Mouse (Mus musculus) stomach, embryonic 16.5 days (tissue): ENCODE measurements at regions not wholly inside any gene's neighbourhood (a gene's known extent, or its start where the extent isn't known, plus 50 kb on each side); places are given as distances from the start of the nearest gene placed in this dataset.
A peak's percentile ranks its signal among the peaks of the same experiment; 100 is the strongest.

Experiments
- ATAC-seq: fragments of 200-750 bp; cut with Nextera tagmentation; 2 replicates; pipeline ENCODE4 v1.8.0; 2017; ENCODE audit warnings: moderate number of reproducible peaks, moderate TSS enrichment; ENCODE audit not compliant: insufficient read depth, low FRiP score
- H3K27ac ChIP-seq: fragments of 300-500 bp; sonication (generic); 2 replicates; pipeline ENCODE4 v1.5.1; 2014; ENCODE audit warnings: low read length
- H3K27me3 ChIP-seq: fragments of 300-500 bp; sonication (generic); 2 replicates; pipeline ENCODE4 v1.6.1; 2014; ENCODE audit warnings: low read length, control low read depth, mixed read lengths; ENCODE audit not compliant: control insufficient read depth, insufficient read depth
- H3K36me3 ChIP-seq: fragments of 300-500 bp; sonication (generic); 2 replicates; pipeline ENCODE4 v1.6.1; 2014; ENCODE audit warnings: low read length; ENCODE audit not compliant: control insufficient read depth, insufficient read depth
- H3K4me1 ChIP-seq: fragments of 300-500 bp; sonication (generic); 2 replicates; pipeline ENCODE4 v1.6.1; 2014; ENCODE audit warnings: low read length, control low read depth, mixed read lengths; ENCODE audit not compliant: control insufficient read depth, insufficient read depth
- H3K4me2 ChIP-seq: fragments of 300-500 bp; sonication (generic); 2 replicates; pipeline ENCODE4 v1.6.1; 2014; ENCODE audit warnings: low read depth, low read length, mixed read lengths
- H3K4me3 ChIP-seq: fragments of 300-500 bp; sonication (generic); replicated peaks from 2 replicates; pipeline ENCODE4 v1.5.1; 2014; ENCODE audit warnings: mild to moderate bottlenecking, low read length
- H3K9ac ChIP-seq: fragments of 300-500 bp; sonication (generic); 2 replicates; pipeline ENCODE4 v1.6.1; 2014; ENCODE audit warnings: low read length
- H3K9me3 ChIP-seq: fragments of 300-500 bp; sonication (generic); replicated peaks from 2 replicates; pipeline ENCODE4 v1.6.1; 2016; ENCODE audit warnings: low read length, control low read depth; ENCODE audit not compliant: control insufficient read depth
- WGBS: fragments of 180-500 bp; shearing (Covaris S2); extraction: QIAGEN DNeasy Blood & Tissue Kit; methylation state at CpG from one replicate; pipeline ENCODE4 v1.1.7; 2014; 5-methylcytosine and 5-hydroxymethylcytosine counted together

GRCm38 (mm10) chr4:72425316-72425715 lies 224.6 kb upstream of the Tle1 start:
- no peaks in the 10 kb centered on the region for H3K27me3 ChIP-seq
- no peak overlapping the region for H3K4me3 ChIP-seq
- no peak overlapping the region for H3K4me2 ChIP-seq
- H3K9ac ChIP-seq, result no peak overlapping the region
- no peaks in the 10 kb centered on the region for H3K9me3 ChIP-seq
- no peaks in the 10 kb centered on the region for H3K36me3 ChIP-seq
- no peak for ATAC-seq
- no peak overlapping the region for H3K27ac ChIP-seq
- 85% methylated on average over 1 of the region's 1 CpGs for WGBS
- no peaks in the 10 kb centered on the region for H3K4me1 ChIP-seq

- H3K9ac ChIP-seq, result no peak overlapping the region
- no peak overlapping the region for H3K4me3 ChIP-seq
- no peaks in the 10 kb centered on the region for H3K4me1 ChIP-seq
- H3K27me3 ChIP-seq, result no peaks in the 10 kb centered on the region
- ATAC-seq, result no peak
- no peak overlapping the region for H3K4me2 ChIP-seq
- no peaks in the 10 kb centered on the region for H3K9me3 ChIP-seq
- H3K27ac ChIP-seq, result no peak overlapping the region
- WGBS, result 84% methylated on average over 8 of the region's 8 CpGs
- no peaks in the 10 kb centered on the region for H3K36me3 ChIP-seq
Observed at GRCm38 (mm10) chr4:72412100-72412788, 211.5 kb upstream of the Tle1 start.

GRCm38 (mm10) chr4:72411343-72411742 lies 210.6 kb upstream of the Tle1 start:
- Histone ChIP-seq H3K9ac (no peak overlapping the region), H3K4me2 (no peak overlapping the region), H3K27me3 (no peaks in the 10 kb centered on the region), H3K9me3 (no peaks in the 10 kb centered on the region), H3K27ac (no peak overlapping the region), H3K4me3 (no peak overlapping the region), H3K36me3 (no peaks in the 10 kb centered on the region), H3K4me1 (no peaks in the 10 kb centered on the region)
- WGBS, result 88% methylated on average over 3 of the region's 3 CpGs
- ATAC-seq, result no peak

GRCm38 (mm10) chr4:72400759-72401158 lies 200.0 kb upstream of the Tle1 start:
- Histone ChIP-seq H3K27ac (no peak overlapping the region), H3K4me2 (no peak overlapping the region), H3K36me3 (no peaks in the 10 kb centered on the region), H3K27me3 (no peaks in the 10 kb centered on the region), H3K9ac (no peak overlapping the region), H3K4me1 (no peaks in the 10 kb centered on the region), H3K4me3 (no peak overlapping the region), H3K9me3 (no peaks in the 10 kb centered on the region)
- WGBS, result 67% methylated on average over 1 of the region's 1 CpGs
- no peak for ATAC-seq

- Histone ChIP-seq H3K27ac (no peak overlapping the region), H3K9me3 (no peaks in the 10 kb centered on the region), H3K27me3 (no peaks in the 10 kb centered on the region), H3K4me2 (no peak overlapping the region), H3K36me3 (no peaks in the 10 kb centered on the region), H3K9ac (no peak overlapping the region), H3K4me1 (no peaks in the 10 kb centered on the region), H3K4me3 (no peak overlapping the region)
- ATAC-seq, result no peak
- 92% methylated on average over 3 of the region's 3 CpGs for WGBS
Observed at GRCm38 (mm10) chr4:72391887-72392435, 191.2 kb upstream of the Tle1 start.

- Histone ChIP-seq H3K36me3 (no peaks in the 10 kb centered on the region), H3K9ac (no peak overlapping the region), H3K4me1 (no peaks in the 10 kb centered on the region), H3K27ac (no peak overlapping the region), H3K4me3 (no peak overlapping the region), H3K4me2 (no peak overlapping the region), H3K27me3 (no peaks in the 10 kb centered on the region), H3K9me3 (no peaks in the 10 kb centered on the region)
- WGBS, result 55% methylated on average over 5 of the region's 5 CpGs
- no peak for ATAC-seq
Observed at GRCm38 (mm10) chr4:72389811-72390625, 189.3 kb upstream of the Tle1 start.

GRCm38 (mm10) chr4:72384901-72385264 lies 184.2 kb upstream of the Tle1 start:
- Histone ChIP-seq H3K36me3 (no peaks in the 10 kb centered on the region), H3K27me3 (no peaks in the 10 kb centered on the region), H3K4me1 (peaks cover 5% of the 10 kb centered on the region; the same call in 1 of the 2 replicates), H3K4me3 (no peak overlapping the region), H3K27ac (no peak overlapping the region), H3K9me3 (no peaks in the 10 kb centered on the region), H3K9ac (no peak overlapping the region), H3K4me2 (no peak overlapping the region)
- ATAC-seq, result peak; percentile 33; the same call in 1 of the 2 replicates
- WGBS, result 48% methylated on average over 12 of the region's 12 CpGs

GRCm38 (mm10) chr4:72384259-72384900 lies 183.7 kb upstream of the Tle1 start:
- H3K4me2 ChIP-seq, result no peak overlapping the region
- H3K4me1 ChIP-seq, result peaks cover 5% of the 10 kb centered on the region; the same call in 1 of the 2 replicates
- no peaks in the 10 kb centered on the region for H3K27me3 ChIP-seq
- H3K4me3 ChIP-seq, result no peak overlapping the region
- H3K36me3 ChIP-seq, result no peaks in the 10 kb centered on the region
- no peak for ATAC-seq
- no peaks in the 10 kb centered on the region for H3K9me3 ChIP-seq
- H3K27ac ChIP-seq, result no peak overlapping the region
- H3K9ac ChIP-seq, result no peak overlapping the region
- 96% methylated on average over 5 of the region's 5 CpGs for WGBS

- Histone ChIP-seq H3K4me1 (peaks cover 5% of the 10 kb centered on the region; the same call in 1 of the 2 replicates), H3K36me3 (no peaks in the 10 kb centered on the region), H3K27ac (no peak overlapping the region), H3K4me2 (no peak overlapping the region), H3K4me3 (no peak overlapping the region), H3K27me3 (no peaks in the 10 kb centered on the region), H3K9me3 (no peaks in the 10 kb centered on the region), H3K9ac (no peak overlapping the region)
- 65% methylated on average over 2 of the region's 2 CpGs for WGBS
- no peak for ATAC-seq
Observed at GRCm38 (mm10) chr4:72383729-72384128, 183.0 kb upstream of the Tle1 start.
